Mouse (Mus musculus) lung, adult 2 months (tissue): ENCODE results near the gene Fau.

Experiments used
- CTCF ChIP-seq: fragments of 200-500 bp; IDR thresholded peaks from 2 replicates; pipeline ENCODE4 v1.5.1; 2011; ENCODE audit warnings: mild to moderate bottlenecking, low read length, control low read depth; ENCODE audit not compliant: insufficient read depth
- POLR2A ChIP-seq: fragments of 200-500 bp; IDR thresholded peaks from 2 replicates; pipeline ENCODE4 v1.6.1; 2011; ENCODE audit warnings: low read depth, mild to moderate bottlenecking, control low read depth, low read length, borderline replicate concordance; ENCODE audit errors: extremely low read depth

GRCm38 (mm10) chr19:6104476-6104875 lies 46.8 kb downstream of the Fau start:
- no peak for TF ChIP-seq CTCF
- TF ChIP-seq POLR2A, result no peak
